9 mouse cellular contexts compared by ENCODE assay signal in the genomic region with DNA sequence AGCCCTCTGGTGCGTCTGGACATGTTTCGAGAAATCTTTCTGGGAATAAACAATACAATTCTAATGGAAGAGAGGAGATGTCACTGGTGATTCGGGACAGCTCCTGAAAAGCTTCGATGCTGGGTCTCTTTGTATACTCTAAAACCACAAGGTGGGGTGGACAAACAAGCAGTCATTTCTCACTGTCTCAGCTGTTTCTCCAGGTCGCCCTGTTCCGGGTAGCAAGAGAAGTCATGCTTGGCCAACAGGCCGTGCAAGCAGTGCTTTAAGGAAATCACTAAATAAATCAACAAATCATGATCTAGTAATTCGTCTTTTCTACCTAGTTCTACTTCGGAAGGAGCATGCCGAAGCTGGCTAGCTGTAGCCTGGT. TPM values are rescaled to one million over a fixed set of nuclear protein-coding genes. Genes with fewer than 3 reads are reported as not detected.
A peak's percentile ranks its signal among the peaks of the same experiment; 100 is the strongest.
DNase-seq lines count a peak whose midpoint lies in the region; ATAC-seq and TF ChIP-seq lines count a peak whose summit lies in the region.
"Had no signal": no experiment of that assay in that cellular context is flagged by ENCODE, and none has a peak within 500 bp of the region (broad histone marks: within the 10 kb centered on the region; RNA-seq: fewer than 3 reads in every experiment).

No protein-coding gene starts in this region.

- H3K27me3 ChIP-seq in liver, adult 2 months (ENCODE audit: control insufficient read depth, insufficient read depth, low read length): no peaks in the 10 kb centered on the region
- H3K27me3 ChIP-seq in embryonic facial prominence, embryonic 14.5 days (replicated peaks; ENCODE audit: control insufficient read depth, insufficient read depth, low read length): no peaks in the 10 kb centered on the region
- no peaks in the 10 kb centered on the region for H3K27me3 ChIP-seq in limb, embryonic 10.5 days (ENCODE audit: low read depth, poor library complexity, severe bottlenecking)
- no peaks in the 10 kb centered on the region for H3K27me3 ChIP-seq in neural tube, embryonic 12.5 days (replicated peaks)

- peaks cover 8% of the 10 kb centered on the region for H3K4me1 ChIP-seq in liver, adult 2 months (ENCODE audit: control insufficient read depth, insufficient read depth, low read length)
- H3K4me1 ChIP-seq in embryonic facial prominence, embryonic 14.5 days (ENCODE audit: control insufficient read depth, insufficient read depth, low read length): peaks cover 7% of the 10 kb centered on the region; the same call in 1 of the 2 replicates
- peaks cover 25% of the 10 kb centered on the region for H3K4me1 ChIP-seq in limb, embryonic 10.5 days
- peaks cover 18% of the 10 kb centered on the region for H3K4me1 ChIP-seq in neural tube, embryonic 12.5 days

- DNase-seq in liver, adult 2 months (ENCODE audit: extremely low read depth, low read depth, low spot score): no peak
- no peak for DNase-seq in liver
- DNase-seq in embryonic facial prominence, embryonic 14.5 days (ENCODE audit: low spot score): no peak
- no peak for DNase-seq in limb, embryonic 10.5 days (ENCODE audit: low spot score)
- DNase-seq in adrenal gland, postnatal 10 days: no peak
- no peak for DNase-seq in spleen, adult 18-20 months
- no peak for DNase-seq in cerebellum, postnatal 4 days (ENCODE audit: low spot score in 2 of 2)

- no peak overlapping the region for H3K27ac ChIP-seq in liver, adult 2 months (replicated peaks; ENCODE audit: insufficient read depth, low read depth, low read length)
- H3K27ac ChIP-seq in embryonic facial prominence, embryonic 14.5 days (replicated peaks; ENCODE audit: low read depth, low read length): peak overlapping the region; percentile 83
- H3K27ac ChIP-seq in limb, embryonic 10.5 days: peak overlapping the region; percentile 91
- H3K27ac ChIP-seq in neural tube, embryonic 12.5 days: no peak overlapping the region

- 0 out of 2 replicates have a peak, but pooled peaks cover 4% of the 10 kb centered on the region for H3K79me2 ChIP-seq in liver, adult 2 months (ENCODE audit: control insufficient read depth, insufficient read depth, low read length)

- peak overlapping the region; percentile 27 for H3K4me3 ChIP-seq in liver, adult 2 months (ENCODE audit: insufficient read depth, low read depth, low read length)
- peak overlapping the region; percentile 65 for H3K4me3 ChIP-seq in embryonic facial prominence, embryonic 14.5 days (ENCODE audit: low read depth, low read length)
- peak overlapping the region; percentile 76 for H3K4me3 ChIP-seq in limb, embryonic 10.5 days
- H3K4me3 ChIP-seq in neural tube, embryonic 12.5 days: peak overlapping the region; percentile 79

- peak overlapping the region; percentile 62 for H3K9ac ChIP-seq in liver, adult 2 months (ENCODE audit: low read depth, low read length)
- H3K9ac ChIP-seq in embryonic facial prominence, embryonic 14.5 days (ENCODE audit: low read depth, low read length): peak overlapping the region; percentile 53; the same call in 1 of the 2 replicates
- H3K9ac ChIP-seq in neural tube, embryonic 12.5 days: no peak overlapping the region

- no peak for TF ChIP-seq POLR2A in liver, adult 2 months (IDR thresholded peaks at IDR 0.05; ENCODE audit: extremely low read depth, insufficient read depth, low read length)

- ATAC-seq in embryonic facial prominence, embryonic 14.5 days (ENCODE audit: low read depth): peak; percentile 1; the same call in 1 of the 2 replicates
- no peak for ATAC-seq in neural tube, embryonic 12.5 days (ENCODE audit: low FRiP score, low read depth)

- H3K36me3 ChIP-seq in liver, adult 2 months (ENCODE audit: control insufficient read depth, insufficient read depth, low read length): no peaks in the 10 kb centered on the region; the same call in 1 of the 2 replicates
- peaks cover 31% of the 10 kb centered on the region for H3K36me3 ChIP-seq in embryonic facial prominence, embryonic 14.5 days (ENCODE audit: control insufficient read depth, insufficient read depth, low read length)
- peaks cover 34% of the 10 kb centered on the region for H3K36me3 ChIP-seq in limb, embryonic 10.5 days
- H3K36me3 ChIP-seq in neural tube, embryonic 12.5 days: peaks cover 27% of the 10 kb centered on the region

- no peaks in the 10 kb centered on the region for H3K9me3 ChIP-seq in embryonic facial prominence, embryonic 14.5 days (ENCODE audit: control insufficient read depth, low read length)
- no peaks in the 10 kb centered on the region for H3K9me3 ChIP-seq in limb, embryonic 10.5 days (replicated peaks)
- H3K9me3 ChIP-seq in neural tube, embryonic 12.5 days: no peaks in the 10 kb centered on the region

- 35% methylated on average over 10 of the region's 10 CpGs for WGBS in liver, adult 2 months
- WGBS in embryonic facial prominence, embryonic 14.5 days: 36% methylated on average over 10 of the region's 10 CpGs
- WGBS in limb, embryonic 10.5 days: 46% methylated on average over 10 of the region's 10 CpGs
- 41% methylated on average over 10 of the region's 10 CpGs for WGBS in neural tube, embryonic 12.5 days

- H3K4me2 ChIP-seq in embryonic facial prominence, embryonic 14.5 days (ENCODE audit: low read depth, low read length): peak overlapping the region; percentile 79
- peak overlapping the region; percentile 90 for H3K4me2 ChIP-seq in neural tube, embryonic 12.5 days (replicated peaks)

- TF ChIP-seq CTCF in liver, adult 2 months (IDR thresholded peaks at IDR 0.05; ENCODE audit: low read depth, low read length): no peak

RNA-seq across cellular contexts. Expression of gene Pycr2, which starts 0.4 kb away (rescaled TPM):
- 5.7 and 6.4 TPM in 2 replicates for total RNA-seq in liver, adult 2 months (2014; rRNA removed)
- 7.8 and 8.5 TPM in 2 replicates for polyA plus RNA-seq in liver, adult 2 months (2012; rRNA removed)
- polyA plus RNA-seq in embryonic facial prominence, embryonic 14.5 days (2014; fragmentation: Nextera tagmentation; extraction: Ambion mirVana): 77.6 and 92.2 TPM in 2 replicates
- polyA plus RNA-seq in limb, embryonic 10.5 days (2016; fragmentation: Nextera tagmentation; extraction: Ambion mirVana): 163 and 166 TPM in 2 replicates
- 93.9 and 94.6 TPM in 2 replicates for polyA plus RNA-seq in neural tube, embryonic 12.5 days (2016; fragmentation: Nextera tagmentation; extraction: Ambion mirVana)
- total RNA-seq in adrenal gland, postnatal 10 days (2021): 10 to 100 TPM; 32.6 to 34.7 TPM

RNA-seq across cellular contexts. Expression of gene Lefty2, which starts 10.7 kb away (rescaled TPM):
- total RNA-seq in liver, adult 2 months (2014; rRNA removed): not detected in 2 replicates
- polyA plus RNA-seq in liver, adult 2 months (2012; rRNA removed): not detected in 2 replicates
- polyA plus RNA-seq in embryonic facial prominence, embryonic 14.5 days (2014; fragmentation: Nextera tagmentation; extraction: Ambion mirVana): 0.25 TPM in 1 of 2 replicates, not detected in the other
- not detected in 2 replicates for polyA plus RNA-seq in limb, embryonic 10.5 days (2016; fragmentation: Nextera tagmentation; extraction: Ambion mirVana)
- not detected in 2 replicates for polyA plus RNA-seq in neural tube, embryonic 12.5 days (2016; fragmentation: Nextera tagmentation; extraction: Ambion mirVana)
- total RNA-seq in adrenal gland, postnatal 10 days (2021): under 1 TPM; 0.48 to 1.00 TPM
- polyA plus RNA-seq: large intestine, adult 2 months had no signal

RNA-seq across cellular contexts. Expression of gene Lefty1, which starts 31.2 kb away (rescaled TPM):
- 1.8 and 1.9 TPM in 2 replicates for total RNA-seq in liver, adult 2 months (2014; rRNA removed)
- 1.4 TPM in 2 replicates for polyA plus RNA-seq in liver, adult 2 months (2012; rRNA removed)
- 2.9 and 3.2 TPM in 2 replicates for polyA plus RNA-seq in embryonic facial prominence, embryonic 14.5 days (2014; fragmentation: Nextera tagmentation; extraction: Ambion mirVana)
- polyA plus RNA-seq in limb, embryonic 10.5 days (2016; fragmentation: Nextera tagmentation; extraction: Ambion mirVana): 0.23 and 0.33 TPM in 2 replicates
- polyA plus RNA-seq in neural tube, embryonic 12.5 days (2016; fragmentation: Nextera tagmentation; extraction: Ambion mirVana): 0.28 and 0.46 TPM in 2 replicates
- under 1 TPM; 0.63 to 0.79 TPM for total RNA-seq in adrenal gland, postnatal 10 days (2021)

RNA-seq across cellular contexts. Expression of gene Tmem63a, which starts 38.5 kb away (rescaled TPM):
- total RNA-seq in liver, adult 2 months (2014; rRNA removed): 9.5 and 12.8 TPM in 2 replicates
- polyA plus RNA-seq in liver, adult 2 months (2012; rRNA removed): 14.6 and 15.8 TPM in 2 replicates
- polyA plus RNA-seq in embryonic facial prominence, embryonic 14.5 days (2014; fragmentation: Nextera tagmentation; extraction: Ambion mirVana): 12.5 and 13.2 TPM in 2 replicates
- polyA plus RNA-seq in limb, embryonic 10.5 days (2016; fragmentation: Nextera tagmentation; extraction: Ambion mirVana): 2.9 and 6.2 TPM in 2 replicates
- polyA plus RNA-seq in neural tube, embryonic 12.5 days (2016; fragmentation: Nextera tagmentation; extraction: Ambion mirVana): 3.2 and 3.9 TPM in 2 replicates
- 10 to 100 TPM; 24.7 to 27.3 TPM for total RNA-seq in adrenal gland, postnatal 10 days (2021)

RNA-seq across cellular contexts. Expression of gene Sde2, which starts 52.7 kb away (rescaled TPM):
- 5.8 and 6.4 TPM in 2 replicates for total RNA-seq in liver, adult 2 months (2014; rRNA removed)
- 3.8 and 5.0 TPM in 2 replicates for polyA plus RNA-seq in liver, adult 2 months (2012; rRNA removed)
- polyA plus RNA-seq in embryonic facial prominence, embryonic 14.5 days (2014; fragmentation: Nextera tagmentation; extraction: Ambion mirVana): 27.2 and 31.2 TPM in 2 replicates
- polyA plus RNA-seq in limb, embryonic 10.5 days (2016; fragmentation: Nextera tagmentation; extraction: Ambion mirVana): 46.7 and 50.8 TPM in 2 replicates
- 37.6 and 40.5 TPM in 2 replicates for polyA plus RNA-seq in neural tube, embryonic 12.5 days (2016; fragmentation: Nextera tagmentation; extraction: Ambion mirVana)
- 10 to 100 TPM; 21.7 to 22.6 TPM for total RNA-seq in adrenal gland, postnatal 10 days (2021)

Comparison
In these comparisons a context has a peak if more than half of its experiments do, and no peak if none do; other contexts are left out.
1. H3K27ac ChIP-seq: peak in embryonic facial prominence, embryonic 14.5 days (single experiment) and limb, embryonic 10.5 days (single experiment); none in liver, adult 2 months (single experiment) and neural tube, embryonic 12.5 days (single experiment).
2. H3K4me3 ChIP-seq: peak in every context shown above with its lines; median percentile 79 in neural tube, embryonic 12.5 days; 76 in limb, embryonic 10.5 days; 65 in embryonic facial prominence, embryonic 14.5 days; 27 in liver, adult 2 months.